Mouse (Mus musculus): ENCODE results near the gene Enpp1. TPM values are rescaled to one million over a fixed set of nuclear protein-coding genes. Genes with fewer than 3 reads are reported as not detected.

The Enpp1 gene
- total RNA-seq, 2 experiments from 2014 or later: 2.6 to 6.1 TPM

- Histone ChIP-seq H3K4me3 (no peak overlapping the region), H3K27ac (peak overlapping the region; percentile 51; the same call in 1 of the 2 replicates)
- TF ChIP-seq CTCF (IDR thresholded peaks at IDR 0.05): no peak
- intact Hi-C loops (cut with DNase I): no loop called here
- DNase-seq: peak; percentile 25
Observed at GRCm38 (mm10) chr10:24698131-24698775, 13.7 kb downstream of the Enpp1 start.

DNA sequence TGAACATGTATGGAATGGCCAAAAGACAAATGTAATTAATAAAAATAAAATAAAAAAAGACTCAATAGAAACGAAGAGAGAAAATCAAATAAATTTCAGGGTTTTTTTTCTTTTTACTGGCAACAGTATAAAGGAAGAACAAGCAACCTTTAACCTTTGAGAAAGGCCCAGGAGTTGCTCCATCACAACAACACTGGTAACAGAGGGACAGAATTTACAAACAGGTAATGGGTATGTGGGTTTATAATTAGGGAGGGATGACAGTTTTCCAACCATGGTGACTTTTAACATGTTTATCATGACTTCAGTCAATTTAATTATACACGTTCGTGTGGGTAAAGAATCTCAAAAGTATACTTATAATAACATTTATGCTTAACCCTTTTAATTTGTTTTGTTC, 15.2 kb downstream of the Enpp1 start:
- intact Hi-C loops (cut with DNase I): no loop called here

GRCm38 (mm10) chr10:24695786-24696185, 16.2 kb downstream of the Enpp1 start:
- no peak overlapping the region for H3K4me3 ChIP-seq
- 0 out of 2 replicates have a peak overlapping the region, but pooled peaks have one; percentile 28 for H3K27ac ChIP-seq
- TF ChIP-seq CTCF (IDR thresholded peaks at IDR 0.05): no peak
- DNase-seq: peak; percentile 32
- intact Hi-C loops (cut with DNase I): no loop called here

More for the DNA sequence above, 15.2 kb downstream of the Enpp1 start:
- DNase-seq: no peak
- Histone ChIP-seq H3K27ac (no peak overlapping the region), H3K4me3 (no peak overlapping the region)
- TF ChIP-seq CTCF (IDR thresholded peaks at IDR 0.05): no peak

DNA sequence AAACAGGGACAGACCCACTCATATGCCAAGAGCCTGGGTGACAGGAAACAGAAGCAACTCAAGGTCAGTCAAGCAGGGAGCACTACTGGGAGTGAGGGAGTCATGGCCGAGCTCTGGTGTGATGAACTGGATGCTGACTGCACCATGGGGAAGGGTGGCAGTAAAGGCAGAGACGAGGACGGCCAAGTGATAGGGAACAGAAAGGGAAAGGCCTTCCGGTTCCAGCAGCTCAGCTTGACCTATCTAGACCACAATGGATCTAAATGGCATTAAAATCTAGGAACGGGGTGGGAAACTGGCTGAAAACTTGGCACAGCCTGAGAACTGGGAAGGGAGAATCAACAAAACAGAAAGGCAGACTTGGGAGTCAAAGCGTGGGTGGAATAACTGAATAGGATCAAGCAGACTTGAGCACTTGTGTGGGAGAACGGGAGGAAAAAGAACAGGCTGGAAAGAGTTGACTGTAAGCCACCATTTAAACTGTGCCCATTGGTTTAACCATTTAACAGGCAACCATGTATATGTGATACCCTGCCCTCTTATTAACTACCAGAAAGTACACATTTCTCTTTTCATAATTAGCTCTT, 29.3 kb downstream of the Enpp1 start:
- intact Hi-C loops (cut with DNase I): no loop called here
- Histone ChIP-seq H3K4me3 (no peak overlapping the region), H3K27ac (no peak overlapping the region)
- no peak for DNase-seq
- TF ChIP-seq CTCF (IDR thresholded peaks at IDR 0.05): no peak

DNA sequence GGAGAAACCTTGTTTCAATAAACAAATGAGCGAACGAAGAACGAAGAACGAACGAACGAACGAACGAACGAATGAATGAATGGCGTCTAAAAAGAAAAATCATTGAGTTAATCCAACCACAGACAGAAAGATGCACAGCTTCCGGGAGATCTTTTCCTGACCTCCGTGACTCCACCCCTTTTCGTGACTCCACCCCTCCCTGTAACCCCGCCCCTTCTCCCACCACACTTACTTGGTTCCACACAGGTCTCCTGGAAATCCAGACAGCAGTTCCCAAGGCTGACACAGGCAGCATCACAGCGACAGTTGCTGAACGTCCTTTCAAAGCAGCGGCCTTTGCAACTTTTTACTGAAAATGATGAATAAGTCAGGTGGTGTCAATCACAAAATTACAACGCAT, 34.3 kb downstream of the Enpp1 start:
- H3K4me3 ChIP-seq: no peak overlapping the region
- DNase-seq: no peak
- no peak for TF ChIP-seq CTCF (IDR thresholded peaks at IDR 0.05)
- H3K27ac ChIP-seq: no peak overlapping the region
- intact Hi-C loops (cut with DNase I): no loop called here

DNA sequence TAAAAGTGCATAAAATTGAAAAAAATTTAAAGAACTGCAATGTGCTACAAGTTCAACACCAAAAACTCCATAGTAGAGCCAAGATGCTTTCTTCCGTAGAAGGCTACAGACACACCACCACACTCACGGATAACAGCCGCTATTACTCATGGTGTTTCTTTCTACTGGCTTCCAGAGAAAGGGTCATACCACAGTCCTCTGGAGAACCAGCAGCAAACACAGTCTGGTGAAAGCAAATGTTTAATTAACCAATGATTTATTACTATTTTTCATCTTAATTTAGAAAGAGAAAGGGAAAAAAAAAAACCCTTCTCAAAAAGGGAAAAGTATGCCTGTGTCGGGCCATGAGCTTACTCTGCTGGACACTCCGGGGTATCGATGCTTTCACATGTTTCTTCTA, 37.7 kb downstream of the Enpp1 start:
- TF ChIP-seq CTCF (IDR thresholded peaks at IDR 0.05): no peak
- Histone ChIP-seq H3K4me3 (no peak overlapping the region), H3K27ac (no peak overlapping the region)
- no peak for DNase-seq
- intact Hi-C loops (cut with DNase I): no loop called here

GRCm38 (mm10) chr10:24672948-24673347, 39.0 kb downstream of the Enpp1 start:
- no peak for TF ChIP-seq CTCF (IDR thresholded peaks at IDR 0.05)
- Histone ChIP-seq H3K4me3 (no peak overlapping the region), H3K27ac (no peak overlapping the region)
- intact Hi-C loops (cut with DNase I): no loop called here
- no peak for DNase-seq

DNA sequence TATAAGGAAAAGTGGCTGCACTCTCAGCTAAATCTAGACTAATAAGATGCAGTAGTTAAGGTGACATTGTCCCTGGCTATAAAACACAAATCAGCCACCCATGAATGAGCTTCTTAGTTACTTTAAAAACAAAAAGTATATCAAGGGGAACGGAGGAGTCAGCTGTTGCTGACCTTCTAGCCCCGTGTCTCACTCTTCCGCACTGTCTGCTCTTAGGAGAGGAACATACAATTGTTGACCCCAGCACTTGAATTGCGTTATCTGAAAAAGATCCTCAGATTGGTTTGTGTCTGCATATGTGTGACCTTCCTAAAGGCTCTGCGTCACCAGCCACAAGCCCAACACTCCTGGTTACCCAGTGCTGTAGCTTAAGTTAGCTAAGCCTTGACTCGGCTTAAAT, 41.4 kb downstream of the Enpp1 start:
- intact Hi-C loops (cut with DNase I): no loop called here
- no peak overlapping the region for H3K4me3 ChIP-seq
- DNase-seq: no peak
- TF ChIP-seq CTCF (IDR thresholded peaks at IDR 0.05): no peak
- no peak overlapping the region for H3K27ac ChIP-seq

DNA sequence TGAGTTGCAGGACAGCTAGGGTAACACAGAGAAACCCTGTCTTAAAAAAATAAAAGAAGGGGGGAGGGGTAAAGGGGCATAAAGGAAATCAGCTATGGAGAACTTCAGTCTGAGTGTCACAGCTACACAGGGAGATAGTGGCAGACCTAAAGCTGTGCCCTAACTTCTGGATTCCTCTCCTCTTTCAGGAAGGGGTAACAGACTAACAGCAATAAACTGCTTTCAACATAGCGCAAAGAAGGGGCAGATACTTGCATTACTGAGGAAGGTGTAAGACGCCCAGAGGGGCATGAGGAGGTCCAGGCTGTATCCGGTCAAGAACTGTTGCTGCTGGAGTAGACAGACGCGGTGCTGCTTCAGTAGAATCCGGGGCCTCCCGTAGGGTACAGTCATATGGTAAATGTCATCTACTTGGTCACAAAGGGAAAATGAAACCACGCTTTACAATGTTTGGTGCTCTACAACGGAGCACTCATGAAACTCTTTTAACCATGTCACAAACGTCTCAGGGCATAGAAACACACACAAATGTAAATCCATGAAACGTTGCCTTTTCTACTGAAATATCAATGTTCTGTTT, 60.9 kb downstream of the Enpp1 start:
- intact Hi-C loops (cut with DNase I): no loop called here

DNA sequence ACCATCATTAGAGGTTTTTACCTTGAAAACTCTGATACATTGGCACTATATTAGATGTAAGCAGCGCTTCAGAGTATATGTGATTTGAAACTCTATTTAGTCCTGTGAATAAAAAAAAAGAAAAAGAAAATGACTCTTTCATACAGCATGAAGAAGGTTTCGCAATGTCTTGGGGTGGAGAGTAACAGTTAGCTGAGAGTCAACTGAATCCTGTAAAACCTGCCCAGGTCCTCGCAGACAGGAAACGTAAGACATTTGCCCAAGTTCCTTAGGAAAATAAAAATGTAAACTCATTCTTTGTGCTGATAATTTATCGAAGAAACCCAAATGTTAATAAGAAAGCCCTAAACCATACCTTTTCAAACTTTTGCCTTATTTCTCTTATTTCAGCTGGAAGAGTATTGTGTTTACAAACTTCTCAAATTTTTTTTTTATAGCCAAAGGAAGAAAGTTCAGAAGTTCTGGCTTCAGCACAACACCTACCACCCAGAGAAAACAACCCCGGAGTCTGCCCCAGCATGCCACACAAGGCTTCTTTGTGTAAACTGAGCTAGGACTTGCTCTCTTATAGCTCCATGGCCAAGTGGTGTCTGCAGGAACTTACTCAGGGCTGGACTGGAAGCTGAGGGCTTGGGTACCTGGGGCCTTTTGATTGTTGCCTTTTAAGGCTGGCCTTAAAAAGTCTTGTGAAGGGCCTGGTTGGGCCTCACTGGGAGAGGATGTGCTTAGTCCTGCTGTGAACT, 63.8 kb downstream of the Enpp1 start:
- intact Hi-C loops (cut with DNase I): no loop called here
- Histone ChIP-seq H3K27ac (no peak overlapping the region), H3K4me3 (no peak overlapping the region)
- DNase-seq: no peak
- TF ChIP-seq CTCF (IDR thresholded peaks at IDR 0.05): no peak

More for the DNA sequence above, 60.9 kb downstream of the Enpp1 start:
- no peak for DNase-seq
- no peak for TF ChIP-seq CTCF (IDR thresholded peaks at IDR 0.05)
- no peak overlapping the region for H3K27ac ChIP-seq
- no peak overlapping the region for H3K4me3 ChIP-seq

- no peak for TF ChIP-seq CTCF (IDR thresholded peaks at IDR 0.05)
- intact Hi-C loops (cut with DNase I): no loop called here
- Histone ChIP-seq H3K27ac (no peak overlapping the region), H3K4me3 (no peak overlapping the region)
- no peak for DNase-seq
Observed at GRCm38 (mm10) chr10:24645169-24645568, 66.8 kb downstream of the Enpp1 start.

DNA sequence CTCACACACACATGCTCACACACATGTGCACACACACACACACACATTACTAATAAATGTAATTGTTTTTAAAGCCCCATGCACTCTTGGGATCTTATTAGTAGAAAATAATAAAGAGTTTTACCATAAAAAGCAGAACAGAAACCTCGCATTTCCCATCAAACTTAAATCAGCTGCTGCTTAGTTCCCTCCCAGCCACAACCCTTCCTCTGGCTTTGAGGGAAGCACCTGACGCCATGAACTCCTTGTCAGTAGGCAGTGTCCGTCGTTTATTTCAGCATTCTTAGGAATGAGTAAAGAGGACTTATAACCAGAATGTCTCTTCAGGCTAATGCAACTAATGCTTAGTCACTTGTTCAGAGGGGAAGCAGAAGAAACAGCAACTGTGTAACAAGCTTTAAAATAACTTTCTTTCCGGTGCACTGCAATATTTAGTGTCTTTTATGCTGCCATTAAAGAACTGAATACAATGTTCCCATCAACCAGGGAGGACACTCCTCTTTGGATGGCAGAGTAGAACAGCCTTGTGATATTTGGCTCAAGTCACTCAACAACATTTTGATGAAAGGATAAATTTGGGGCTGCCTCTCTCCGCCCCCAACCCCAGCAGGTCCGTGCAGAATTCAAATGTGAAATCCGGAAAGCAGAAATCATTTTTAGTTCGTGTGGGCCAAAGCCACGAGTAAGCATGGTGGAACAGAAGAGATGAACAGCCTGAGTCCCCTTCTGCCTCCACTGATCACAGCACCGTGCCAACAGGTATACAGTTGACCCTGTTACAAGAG, 69.0 kb downstream of the Enpp1 start:
- TF ChIP-seq CTCF (IDR thresholded peaks at IDR 0.05): no peak
- intact Hi-C loops (cut with DNase I): no loop called here
- Histone ChIP-seq H3K27ac (no peak overlapping the region), H3K4me3 (no peak overlapping the region)
- no peak for DNase-seq
